Mouse (Mus musculus): Measurements from ENCODE around the gene Megf11.

DNA sequence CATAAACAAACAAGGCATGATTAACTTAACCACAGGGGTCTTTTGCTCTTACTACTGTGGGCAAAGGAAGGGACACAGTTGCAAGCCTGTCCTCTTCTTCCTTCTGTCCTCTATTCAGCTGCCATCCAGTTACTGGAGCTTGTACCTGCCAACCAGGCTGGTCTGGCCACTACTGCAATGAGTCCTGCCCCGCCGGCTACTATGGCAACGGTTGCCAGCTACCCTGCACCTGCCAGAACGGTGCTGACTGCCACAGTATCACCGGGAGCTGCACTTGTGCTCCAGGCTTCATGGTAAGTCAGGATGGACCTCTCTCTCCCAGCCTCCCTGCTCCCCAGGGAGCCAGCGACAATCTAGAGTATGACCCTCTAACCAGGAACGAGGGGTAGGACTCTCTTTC, 274.8 kb downstream of the Megf11 start:
- TF ChIP-seq FLI1 (IDR thresholded peaks at IDR 0.05; ENCODE audit: low read length) (no peak), GATA1 (IDR thresholded peaks at IDR 0.05; ENCODE audit: borderline replicate concordance, low read length) (no peak)

All from megakaryocyte, embryonic 14.5 days (primary cell).